In genomic region chr17:36958884-36959283, GRCm38 (mm10) we compare ENCODE assay signal across 9 mouse cellular contexts. TPM values are rescaled to one million over a fixed set of nuclear protein-coding genes. Genes with fewer than 3 reads are reported as not detected.
A peak's percentile ranks its signal among the peaks of the same experiment; 100 is the strongest.
DNase-seq lines count a peak whose midpoint lies in the region; ATAC-seq lines count a peak whose summit lies in the region.
"Had no signal": no experiment of that assay in that cellular context is flagged by ENCODE, and none has a peak within 500 bp of the region (broad histone marks: within the 10 kb centered on the region; RNA-seq: fewer than 3 reads in every experiment).

No protein-coding gene starts in this region.

- peaks cover 23% of the 10 kb centered on the region for H3K36me3 ChIP-seq in limb, embryonic 10.5 days
- peaks cover 13% of the 10 kb centered on the region; the same call in 1 of the 2 replicates for H3K36me3 ChIP-seq in neural tube, embryonic 13.5 days

- ATAC-seq in neural tube, embryonic 13.5 days (ENCODE audit: low read depth) = peak; percentile 33

- WGBS in limb, embryonic 10.5 days = 13% methylated on average over 12 of the region's 12 CpGs
- 10% methylated on average over 12 of the region's 12 CpGs for WGBS in neural tube, embryonic 13.5 days

- H3K4me1 ChIP-seq in limb, embryonic 10.5 days = peaks cover 12% of the 10 kb centered on the region
- H3K4me1 ChIP-seq in neural tube, embryonic 13.5 days (replicated peaks) = peaks cover 28% of the 10 kb centered on the region

- H3K27me3 ChIP-seq in limb, embryonic 10.5 days (ENCODE audit: low read depth, poor library complexity, severe bottlenecking) = no peaks in the 10 kb centered on the region
- H3K27me3 ChIP-seq in neural tube, embryonic 13.5 days = no peaks in the 10 kb centered on the region

- H3K9me3 ChIP-seq in limb, embryonic 10.5 days (replicated peaks) = no peaks in the 10 kb centered on the region
- no peaks in the 10 kb centered on the region for H3K9me3 ChIP-seq in neural tube, embryonic 13.5 days

- H3K4me3 ChIP-seq in limb, embryonic 10.5 days = peak overlapping the region; percentile 81
- H3K4me3 ChIP-seq in neural tube, embryonic 13.5 days = peak overlapping the region; percentile 67

- H3K27ac ChIP-seq in limb, embryonic 10.5 days = peak overlapping the region; percentile 90
- H3K27ac ChIP-seq in neural tube, embryonic 13.5 days (replicated peaks) = peak overlapping the region; percentile 85; the same call in 1 of the 2 replicates

- H3K4me2 ChIP-seq in neural tube, embryonic 13.5 days = peak overlapping the region; percentile 90

- H3K9ac ChIP-seq in neural tube, embryonic 13.5 days = peak overlapping the region; percentile 77

- peak; percentile 30 for DNase-seq in adrenal gland, postnatal 10 days
- DNase-seq in adrenal gland, adult 8-10 months = no peak
- DNase-seq in right cerebral cortex, adult 18-20 months = peak; percentile 42
- no peak for DNase-seq in right cerebral cortex, postnatal 36 days (ENCODE audit: low spot score in 2 of 2)
- no peak for DNase-seq in limb, embryonic 10.5 days (ENCODE audit: low spot score)
- DNase-seq in ovary, postnatal 14 days (ENCODE audit: low spot score) = no peak
- DNase-seq in retina, postnatal 1 day = no peak

RNA-seq across cellular contexts. Expression of gene Znrd1as, which starts 0.5 kb away (rescaled TPM):
- total RNA-seq in adrenal gland, postnatal 10 days (2021) = 10 to 100 TPM; 10.1 to 11.1 TPM
- total RNA-seq in adrenal gland, adult 8-10 months (2022) = 10 to 100 TPM; 10.8 to 13.1 (median 11.9) TPM
- 8.9 and 9.5 TPM in 2 replicates for polyA plus RNA-seq in limb, embryonic 10.5 days (2016; fragmentation: Nextera tagmentation; extraction: Ambion mirVana)
- polyA plus RNA-seq in neural tube, embryonic 13.5 days (2015; fragmentation: Nextera tagmentation; extraction: Ambion mirVana) = 5.8 and 6.4 TPM in 2 replicates

RNA-seq across cellular contexts. Expression of gene Znrd1, which starts 0.5 kb away (rescaled TPM):
- total RNA-seq in adrenal gland, postnatal 10 days (2021) = 10 to 100 TPM; 34.5 to 40.5 TPM
- 10 to 100 TPM; 39.0 to 48.4 (median 43.6) TPM for total RNA-seq in adrenal gland, adult 8-10 months (2022)
- polyA plus RNA-seq in limb, embryonic 10.5 days (2016; fragmentation: Nextera tagmentation; extraction: Ambion mirVana) = 107 and 114 TPM in 2 replicates
- 71.7 and 72.7 TPM in 2 replicates for polyA plus RNA-seq in neural tube, embryonic 13.5 days (2015; fragmentation: Nextera tagmentation; extraction: Ambion mirVana)

RNA-seq across cellular contexts. Expression of gene Ppp1r11, which starts 7.3 kb away (rescaled TPM):
- 10 to 100 TPM; 58.5 to 62.7 TPM for total RNA-seq in adrenal gland, postnatal 10 days (2021)
- 100 to 1,000 TPM in 1 of 4 experiments, 10 to 100 TPM in 3; 74.5 to 104 (median 81.9) TPM for total RNA-seq in adrenal gland, adult 8-10 months (2022)
- polyA plus RNA-seq in limb, embryonic 10.5 days (2016; fragmentation: Nextera tagmentation; extraction: Ambion mirVana) = 152 and 174 TPM in 2 replicates
- polyA plus RNA-seq in neural tube, embryonic 13.5 days (2015; fragmentation: Nextera tagmentation; extraction: Ambion mirVana) = 181 and 191 TPM in 2 replicates

RNA-seq across cellular contexts. Expression of gene Rnf39, which starts 16.2 kb away (rescaled TPM):
- total RNA-seq in adrenal gland, postnatal 10 days (2021) = under 1 TPM in 1 of 2 experiments, not detected in 1; 0.33 TPM
- under 1 TPM in 3 of 4 experiments, not detected in 1; 0.15 to 0.51 (median 0.17) TPM for total RNA-seq in adrenal gland, adult 8-10 months (2022)
- polyA plus RNA-seq in limb, embryonic 10.5 days (2016; fragmentation: Nextera tagmentation; extraction: Ambion mirVana) = 0.13 and 0.45 TPM in 2 replicates
- 1.1 and 1.3 TPM in 2 replicates for polyA plus RNA-seq in neural tube, embryonic 13.5 days (2015; fragmentation: Nextera tagmentation; extraction: Ambion mirVana)
- total RNA-seq: hematopoietic stem cell, adult 5-6 weeks had no signal

RNA-seq across cellular contexts. Expression of gene 2410137M14Rik, which starts 22.2 kb away (rescaled TPM):
- not detected for total RNA-seq in adrenal gland, postnatal 10 days (2021)
- not detected for total RNA-seq in adrenal gland, adult 8-10 months (2022)
- polyA plus RNA-seq in limb, embryonic 10.5 days (2016; fragmentation: Nextera tagmentation; extraction: Ambion mirVana) = not detected in 2 replicates
- 0.31 TPM in 1 of 2 replicates, not detected in the other for polyA plus RNA-seq in neural tube, embryonic 13.5 days (2015; fragmentation: Nextera tagmentation; extraction: Ambion mirVana)
- total RNA-seq: hematopoietic stem cell, adult 5-6 weeks had no signal

Comparison
In these comparisons a context has a peak if more than half of its experiments do, and no peak if none do; other contexts are left out.
1. DNase-seq: peak in adrenal gland, postnatal 10 days (single experiment) and right cerebral cortex, adult 18-20 months (single experiment); none in adrenal gland, adult 8-10 months (single experiment), right cerebral cortex, postnatal 36 days (0 of 2), limb, embryonic 10.5 days (single experiment), ovary, postnatal 14 days (single experiment) and retina, postnatal 1 day (single experiment).